Mouse (Mus musculus) liver, adult 2 months (tissue): ENCODE measurements around the gene Evi5. TPM values are rescaled to one million over a fixed set of nuclear protein-coding genes. Genes with fewer than 3 reads are reported as not detected.

Source experiments
- DNase-seq: peaks from one replicate; pipeline ENCODE4 v3.0.0-alpha.2; 2011; ENCODE audit warnings: low read depth, low spot score; ENCODE audit errors: extremely low read depth
- H3K27ac ChIP-seq: fragments of 200-500 bp; replicated peaks from 2 replicates; pipeline ENCODE4 v1.5.1; 2012; ENCODE audit warnings: low read depth, mild to moderate bottlenecking, control low read depth, inconsistent platforms, low read length; ENCODE audit not compliant: insufficient read depth
- H3K27me3 ChIP-seq: fragments of 200-500 bp; 2 replicates; pipeline ENCODE4 v1.6.1; 2012; ENCODE audit warnings: mild to moderate bottlenecking, moderate library complexity, low read length, inconsistent platforms; ENCODE audit not compliant: control insufficient read depth, insufficient read depth
- H3K36me3 ChIP-seq: fragments of 200-500 bp; 2 replicates; pipeline ENCODE4 v1.6.1; 2012; ENCODE audit warnings: low read length, inconsistent platforms; ENCODE audit not compliant: control insufficient read depth, insufficient read depth
- H3K4me1 ChIP-seq: fragments of 200-500 bp; 2 replicates; pipeline ENCODE4 v1.6.1; 2011; ENCODE audit warnings: low read length; ENCODE audit not compliant: control insufficient read depth, insufficient read depth
- H3K4me3 ChIP-seq: fragments of 200-500 bp; 2 replicates; pipeline ENCODE4 v1.5.1; 2011; ENCODE audit warnings: low read depth, mild to moderate bottlenecking, control low read depth, low read length, moderate library complexity; ENCODE audit not compliant: insufficient read depth
- H3K79me2 ChIP-seq: fragments of 200-500 bp; 2 replicates; pipeline ENCODE4 v1.6.1; 2012; ENCODE audit warnings: inconsistent platforms, mild to moderate bottlenecking, low read length, moderate library complexity; ENCODE audit not compliant: control insufficient read depth, insufficient read depth
- H3K9ac ChIP-seq: fragments of 200-500 bp; 2 replicates; pipeline ENCODE4 v1.6.1; 2012; ENCODE audit warnings: low read depth, mild to moderate bottlenecking, control low read depth, inconsistent platforms, low read length
- CTCF ChIP-seq: fragments of 200-500 bp; IDR thresholded peaks from 2 replicates; pipeline ENCODE4 v1.5.1; 2011; ENCODE audit warnings: low read depth, low read length, control low read depth
- POLR2A ChIP-seq: fragments of 200-500 bp; IDR thresholded peaks from 2 replicates; pipeline ENCODE4 v1.6.1; 2011; ENCODE audit warnings: low read length, control low read depth; ENCODE audit not compliant: insufficient read depth; ENCODE audit errors: extremely low read depth
- WGBS: fragments of 180-500 bp; shearing (Covaris S2); methylation state at CpG from one replicate; pipeline ENCODE4 v1.1.7; 2018; 5-methylcytosine and 5-hydroxymethylcytosine counted together
- polyA plus RNA-seq: library from polyadenylated mRNA; depleted of rRNA; stranded (reverse); fragments of >200 nt; gene quantifications from 2 replicates; pipeline ENCODE4 v1.2.3, GENCODE M21; 2012
- total RNA-seq: library from RNA; depleted of rRNA; stranded (reverse); fragments of >200 nt; gene quantifications from 2 replicates; pipeline ENCODE4 v1.2.3, GENCODE M21; 2014

Gene Evi5
- total and polyA plus RNA-seq, 2 experiments = 29.0 to 118 TPM

- Histone ChIP-seq H3K4me1 (no peaks in the 10 kb centered on the region), H3K27ac (no peak overlapping the region), H3K4me3 (no peak overlapping the region), H3K27me3 (no peaks in the 10 kb centered on the region), H3K9ac (no peak overlapping the region), H3K36me3 (peaks cover 43% of the 10 kb centered on the region), H3K79me2 (no peaks in the 10 kb centered on the region)
- TF ChIP-seq CTCF (no peak), POLR2A (no peak)
- no peak for DNase-seq
- WGBS = 93% methylated on average over 1 of the region's 1 CpGs
Observed at GRCm38 (mm10) chr5:107782360-107782759, 92.5 kb downstream of the Evi5 start.

- Histone ChIP-seq H3K27me3 (no peaks in the 10 kb centered on the region), H3K27ac (no peak overlapping the region), H3K79me2 (no peaks in the 10 kb centered on the region), H3K4me1 (no peaks in the 10 kb centered on the region), H3K36me3 (peaks cover 40% of the 10 kb centered on the region), H3K9ac (no peak overlapping the region), H3K4me3 (no peak overlapping the region)
- DNase-seq = no peak
- 88% methylated on average over 3 of the region's 3 CpGs for WGBS
- TF ChIP-seq POLR2A (no peak), CTCF (no peak)
Observed at GRCm38 (mm10) chr5:107778763-107779162, 96.1 kb downstream of the Evi5 start.

GRCm38 (mm10) chr5:107777545-107777830 is 97.4 kb downstream of the Evi5 start:
- no peaks in the 10 kb centered on the region for H3K4me1 ChIP-seq
- no peak overlapping the region for H3K4me3 ChIP-seq
- H3K27ac ChIP-seq = no peak overlapping the region
- peaks cover 37% of the 10 kb centered on the region for H3K36me3 ChIP-seq
- no peak for DNase-seq
- H3K9ac ChIP-seq = no peak overlapping the region
- TF ChIP-seq POLR2A (no peak), CTCF (no peak)
- H3K27me3 ChIP-seq = no peaks in the 10 kb centered on the region
- no peaks in the 10 kb centered on the region for H3K79me2 ChIP-seq
- 65% methylated on average over 1 of the region's 1 CpGs for WGBS

GRCm38 (mm10) chr5:107776777-107777544 is 97.9 kb downstream of the Evi5 start:
- no peak for DNase-seq
- no peak overlapping the region for H3K9ac ChIP-seq
- WGBS = 74% methylated on average over 4 of the region's 4 CpGs
- TF ChIP-seq POLR2A (no peak), CTCF (no peak)
- peaks cover 39% of the 10 kb centered on the region for H3K36me3 ChIP-seq
- no peaks in the 10 kb centered on the region; the same call in 1 of the 2 replicates for H3K4me1 ChIP-seq
- no peaks in the 10 kb centered on the region for H3K27me3 ChIP-seq
- no peak overlapping the region for H3K4me3 ChIP-seq
- no peaks in the 10 kb centered on the region for H3K79me2 ChIP-seq
- no peak overlapping the region for H3K27ac ChIP-seq

- Histone ChIP-seq H3K27ac (no peak overlapping the region), H3K36me3 (peaks cover 35% of the 10 kb centered on the region), H3K4me3 (no peak overlapping the region), H3K79me2 (no peaks in the 10 kb centered on the region), H3K27me3 (no peaks in the 10 kb centered on the region), H3K9ac (no peak overlapping the region), H3K4me1 (no peaks in the 10 kb centered on the region; the same call in 1 of the 2 replicates)
- TF ChIP-seq POLR2A (no peak), CTCF (no peak)
- WGBS = 100% methylated on average over 1 of the region's 1 CpGs
- DNase-seq = no peak
Observed at GRCm38 (mm10) chr5:107775875-107776274, 99.0 kb downstream of the Evi5 start.

GRCm38 (mm10) chr5:107772049-107772448 is 102.9 kb downstream of the Evi5 start:
- Histone ChIP-seq H3K4me1 (no peaks in the 10 kb centered on the region; the same call in 1 of the 2 replicates), H3K27ac (no peak overlapping the region), H3K4me3 (no peak overlapping the region), H3K27me3 (no peaks in the 10 kb centered on the region), H3K79me2 (0 out of 2 replicates have a peak, but pooled peaks cover 5% of the 10 kb centered on the region), H3K36me3 (peaks cover 28% of the 10 kb centered on the region), H3K9ac (no peak overlapping the region)
- no peak for DNase-seq
- TF ChIP-seq POLR2A (no peak), CTCF (no peak)
- WGBS = 67% methylated on average over 5 of the region's 5 CpGs
